Mouse (Mus musculus) midbrain, embryonic 14.5 days (tissue): Measurements from ENCODE around the gene Clip2. TPM values are rescaled to one million over a fixed set of nuclear protein-coding genes. Genes with fewer than 3 reads are reported as not detected.
"Not testable (repeated sequence)": the region's sequence is repeated elsewhere in the genome, so short reads cannot be mapped to it uniquely, and the experiment has no call there.

Source experiments
- ATAC-seq: fragments of 200-750 bp; cut with Nextera tagmentation; 2 replicates; pipeline ENCODE4 v1.8.0; 2017; ENCODE audit warnings: moderate number of reproducible peaks, moderate library complexity; ENCODE audit not compliant: low FRiP score, low TSS enrichment
- DNase-seq: peaks from one replicate; pipeline ENCODE4 v3.0.0-alpha.2; 2015
- H3K27ac ChIP-seq: fragments of 300-500 bp; sonication (generic); replicated peaks from 2 replicates; pipeline ENCODE4 v1.5.1; 2014; ENCODE audit warnings: mild to moderate bottlenecking, low read depth, low read length, moderate library complexity
- H3K27me3 ChIP-seq: fragments of 300-500 bp; sonication (generic); 2 replicates; pipeline ENCODE4 v1.6.1; 2014; ENCODE audit warnings: low read length, control low read depth, mixed read lengths; ENCODE audit not compliant: control insufficient read depth, insufficient read depth
- H3K36me3 ChIP-seq: fragments of 300-500 bp; sonication (generic); 2 replicates; pipeline ENCODE4 v1.6.1; 2014; ENCODE audit warnings: low read length, control low read depth; ENCODE audit not compliant: control insufficient read depth, insufficient read depth
- H3K4me1 ChIP-seq: fragments of 300-500 bp; sonication (generic); 2 replicates; pipeline ENCODE4 v1.6.1; 2014; ENCODE audit warnings: mild to moderate bottlenecking, antibody characterized with exemption, low read length, control low read depth; ENCODE audit not compliant: control insufficient read depth, insufficient read depth
- H3K4me2 ChIP-seq: fragments of 300-500 bp; sonication (generic); 2 replicates; pipeline ENCODE4 v1.6.1; 2014; ENCODE audit warnings: mild to moderate bottlenecking, low read length, moderate library complexity
- H3K4me3 ChIP-seq: fragments of 300-500 bp; sonication (generic); replicated peaks from 2 replicates; pipeline ENCODE4 v1.5.1; 2014; ENCODE audit warnings: low read depth, low read length
- H3K9ac ChIP-seq: fragments of 300-500 bp; sonication (generic); replicated peaks from 2 replicates; pipeline ENCODE4 v1.6.1; 2014; ENCODE audit warnings: mild to moderate bottlenecking, low read length, moderate library complexity
- H3K9me3 ChIP-seq: fragments of 300-500 bp; sonication (generic); 2 replicates; pipeline ENCODE4 v1.6.1; 2016; ENCODE audit warnings: low read length, control low read depth, mixed read lengths; ENCODE audit not compliant: control insufficient read depth
- WGBS: fragments of 180-500 bp; shearing (Covaris S2); extraction: QIAGEN DNeasy Blood & Tissue Kit; methylation state at CpG from one replicate; pipeline ENCODE4 v1.1.7; 2014; 5-methylcytosine and 5-hydroxymethylcytosine counted together
- polyA plus RNA-seq: library from polyadenylated mRNA; unstranded; fragments of >200 nt; fragmentation: Nextera tagmentation; extraction: Ambion mirVana; gene quantifications from 2 replicates; pipeline ENCODE4 v1.2.1, GENCODE M21; 2014

Gene Clip2
- polyA plus RNA-seq, 1 experiment from 2014 or later, result 18.2 TPM

GRCm38 (mm10) chr5:134458416-134458815, 93.8 kb downstream of the Clip2 start:
- Histone ChIP-seq H3K4me3 (no peak overlapping the region), H3K27ac (no peak overlapping the region), H3K9ac (no peak overlapping the region), H3K27me3 (no peaks in the 10 kb centered on the region), H3K9me3 (no peaks in the 10 kb centered on the region), H3K36me3 (no peaks in the 10 kb centered on the region), H3K4me2 (no peak overlapping the region), H3K4me1 (peaks cover 17% of the 10 kb centered on the region)
- ATAC-seq (no peak), DNase-seq (no peak)
- 94% methylated on average over 3 of the region's 3 CpGs for WGBS

GRCm38 (mm10) chr5:134457371-134457770, 94.9 kb downstream of the Clip2 start:
- DNase-seq (no peak), ATAC-seq (no peak)
- H3K27me3 ChIP-seq, result no peaks in the 10 kb centered on the region
- H3K36me3 ChIP-seq, result no peaks in the 10 kb centered on the region
- peaks cover 17% of the 10 kb centered on the region for H3K4me1 ChIP-seq
- WGBS, result 97% methylated on average over 2 of the region's 2 CpGs
- H3K27ac ChIP-seq, result no peak overlapping the region
- H3K9me3 ChIP-seq, result no peaks in the 10 kb centered on the region
- H3K4me2 ChIP-seq, result no peak overlapping the region
- H3K9ac ChIP-seq, result no peak overlapping the region
- no peak overlapping the region for H3K4me3 ChIP-seq

- peak; percentile 84 for ATAC-seq
- Histone ChIP-seq H3K9ac (peak within 1 kb of the TSS; percentile 86), H3K9me3 (no peaks in the 10 kb centered on the region), H3K27me3 (no peaks in the 10 kb centered on the region), H3K27ac (peak within 1 kb of the TSS; percentile 94), H3K36me3 (no peaks in the 10 kb centered on the region), H3K4me3 (peak within 1 kb of the TSS; percentile 71), H3K4me2 (peak within 1 kb of the TSS; percentile 86), H3K4me1 (peaks cover 17% of the 10 kb centered on the region)
- under 1% methylated on average over 43 of the region's 44 CpGs for WGBS
- peak; percentile 87 for DNase-seq
Measured at GRCm38 (mm10) chr5:134456503-134456962, 95.7 kb downstream of the Clip2 start, which contains the start of gene Gtf2ird1. Gtf2ird1 (minus strand) TSS chr5:134456716.

DNA sequence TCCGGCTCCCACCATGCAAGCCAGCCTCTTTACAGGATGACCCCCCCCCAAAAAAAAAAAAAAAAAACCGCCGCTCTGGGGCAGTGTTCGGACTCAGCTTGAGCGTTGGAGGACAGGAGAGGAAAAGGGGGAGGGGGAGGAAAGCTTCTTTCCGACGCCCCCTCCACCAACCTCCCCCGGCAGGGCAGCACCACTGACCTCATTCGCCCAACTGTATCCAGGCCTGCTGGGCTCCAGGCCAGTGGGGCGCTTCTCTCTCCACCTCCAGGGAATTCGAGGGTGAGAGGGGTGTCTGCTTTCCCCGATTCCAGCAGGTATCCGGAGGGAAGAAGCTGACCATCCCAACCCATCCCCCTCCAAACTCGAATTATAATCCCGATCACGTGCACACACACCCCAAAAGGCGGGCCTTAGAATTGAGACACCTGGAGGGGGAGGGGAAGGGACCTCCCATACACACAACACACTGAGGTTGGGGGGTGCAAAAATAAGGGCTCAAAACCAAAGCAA, 96.3 kb downstream of the Clip2 start:
- Histone ChIP-seq H3K9ac (peak overlapping the region; percentile 86), H3K4me1 (peaks cover 17% of the 10 kb centered on the region), H3K27ac (peak overlapping the region; percentile 94), H3K9me3 (no peaks in the 10 kb centered on the region), H3K27me3 (no peaks in the 10 kb centered on the region), H3K4me3 (peak overlapping the region; percentile 71), H3K36me3 (no peaks in the 10 kb centered on the region), H3K4me2 (peak overlapping the region; percentile 86)
- WGBS, result under 1% methylated on average over 17 of the region's 17 CpGs
- peak; percentile 86 for DNase-seq
- peak; percentile 77 for ATAC-seq

GRCm38 (mm10) chr5:134455186-134455895, 96.9 kb downstream of the Clip2 start:
- under 1% methylated on average over 21 of the region's 21 CpGs for WGBS
- Histone ChIP-seq H3K9ac (peak overlapping the region; percentile 86), H3K4me3 (peak overlapping the region; percentile 71), H3K27me3 (no peaks in the 10 kb centered on the region), H3K9me3 (no peaks in the 10 kb centered on the region), H3K4me1 (peaks cover 17% of the 10 kb centered on the region), H3K27ac (peak overlapping the region; percentile 94), H3K36me3 (no peaks in the 10 kb centered on the region), H3K4me2 (peak overlapping the region; percentile 86)
- peak; percentile 73 for DNase-seq
- ATAC-seq, result peak; percentile 47; the same call in 1 of the 2 replicates

GRCm38 (mm10) chr5:134454421-134454820, 97.8 kb downstream of the Clip2 start:
- Histone ChIP-seq H3K4me1 (peaks cover 17% of the 10 kb centered on the region), H3K27me3 (no peaks in the 10 kb centered on the region), H3K4me2 (peak overlapping the region; percentile 86), H3K27ac (peak overlapping the region; percentile 94; the same call in 1 of the 2 replicates), H3K9ac (peak overlapping the region; percentile 86), H3K9me3 (no peaks in the 10 kb centered on the region), H3K36me3 (no peaks in the 10 kb centered on the region), H3K4me3 (peak overlapping the region; percentile 71)
- ATAC-seq, result no peak
- WGBS, result 13% methylated on average over 9 of the region's 9 CpGs
- DNase-seq, result no peak

DNA sequence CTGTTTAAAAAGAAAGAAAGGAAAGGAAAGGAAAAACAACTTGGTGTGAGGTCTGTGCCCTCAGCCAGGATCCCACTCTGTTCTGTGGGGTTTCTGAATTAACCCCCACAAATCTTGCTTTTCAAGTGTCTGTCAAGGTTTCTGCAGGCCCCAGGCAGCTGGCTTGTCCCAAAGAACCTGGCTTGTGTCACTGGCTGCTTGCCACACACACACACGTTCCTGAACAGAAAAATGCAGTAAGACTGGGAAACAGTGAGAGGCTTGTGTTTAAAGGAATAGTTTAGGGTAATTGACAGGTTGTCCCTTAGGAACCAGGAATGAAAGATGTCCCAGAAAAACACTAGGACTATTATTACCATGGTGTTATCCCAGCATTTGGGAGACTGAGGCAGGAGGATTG, 98.7 kb downstream of the Clip2 start:
- Histone ChIP-seq H3K27ac (no peak overlapping the region), H3K4me1 (peaks cover 17% of the 10 kb centered on the region), H3K4me2 (peak overlapping the region; percentile 86; the same call in 1 of the 2 replicates), H3K4me3 (no peak overlapping the region), H3K36me3 (no peaks in the 10 kb centered on the region), H3K9me3 (no peaks in the 10 kb centered on the region), H3K27me3 (no peaks in the 10 kb centered on the region), H3K9ac (no peak overlapping the region)
- 18% methylated on average over 1 of the region's 1 CpGs for WGBS
- ATAC-seq (no peak), DNase-seq (peak; percentile 48)

DNA sequence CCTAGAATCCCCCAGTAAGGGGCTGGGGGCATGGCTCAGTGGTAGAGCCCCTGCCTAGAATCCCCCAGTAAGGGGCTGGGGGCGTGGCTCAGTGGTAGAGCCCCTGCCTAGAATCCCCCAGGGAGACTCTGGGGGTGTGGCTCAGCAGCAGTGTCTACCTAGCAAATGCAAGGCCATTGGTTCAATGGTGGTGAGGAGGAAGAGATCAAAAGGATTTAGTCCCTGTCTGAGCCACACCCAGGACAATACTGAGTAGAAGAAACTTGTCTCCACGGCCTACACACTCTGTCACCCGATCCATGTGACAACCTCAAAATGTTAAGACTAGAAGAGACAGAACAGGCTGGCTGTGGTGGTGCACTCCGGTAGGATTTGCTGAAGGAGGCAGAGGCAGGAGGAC, 105.5 kb downstream of the Clip2 start:
- not testable (repeated sequence) for DNase-seq, H3K4me2 ChIP-seq, H3K4me3 ChIP-seq, H3K27ac ChIP-seq, H3K36me3 ChIP-seq, ATAC-seq, H3K9me3 ChIP-seq, H3K4me1 ChIP-seq, H3K9ac ChIP-seq, H3K27me3 ChIP-seq
- 96% methylated on average over 4 of the region's 4 CpGs for WGBS
